Mouse (Mus musculus) midbrain, embryonic 16.5 days (tissue): ENCODE measurements around the gene Prss43. TPM values are rescaled to one million over a fixed set of nuclear protein-coding genes. Genes with fewer than 3 reads are reported as not detected.

Source experiments
- ATAC-seq: fragments of 200-750 bp; cut with Nextera tagmentation; 2 replicates; pipeline ENCODE4 v1.8.0; 2017; ENCODE audit warnings: moderate TSS enrichment
- H3K27ac ChIP-seq: fragments of 300-500 bp; sonication (generic); 2 replicates; pipeline ENCODE4 v1.5.1; 2014; ENCODE audit warnings: mild to moderate bottlenecking, low read length, mixed read lengths
- H3K27me3 ChIP-seq: fragments of 300-500 bp; sonication (generic); 2 replicates; pipeline ENCODE4 v1.6.1; 2014; ENCODE audit warnings: low read depth, low read length, mixed read lengths; ENCODE audit not compliant: control insufficient read depth, insufficient read depth
- H3K36me3 ChIP-seq: fragments of 300-500 bp; sonication (generic); 2 replicates; pipeline ENCODE4 v1.6.1; 2014; ENCODE audit warnings: mild to moderate bottlenecking, low read length, moderate library complexity, mixed read lengths; ENCODE audit not compliant: control insufficient read depth, insufficient read depth
- H3K4me1 ChIP-seq: fragments of 300-500 bp; sonication (generic); 2 replicates; pipeline ENCODE4 v1.6.1; 2014; ENCODE audit warnings: mild to moderate bottlenecking, low read length, mixed read lengths; ENCODE audit not compliant: control insufficient read depth, insufficient read depth
- H3K4me2 ChIP-seq: fragments of 300-500 bp; sonication (generic); 2 replicates; pipeline ENCODE4 v1.6.1; 2014; ENCODE audit warnings: mild to moderate bottlenecking, low read length, mixed read lengths
- H3K4me3 ChIP-seq: fragments of 300-500 bp; sonication (generic); 2 replicates; pipeline ENCODE4 v1.5.1; 2014; ENCODE audit warnings: low read depth, mild to moderate bottlenecking, low read length, moderate library complexity, mixed read lengths
- H3K9ac ChIP-seq: fragments of 300-500 bp; sonication (generic); 2 replicates; pipeline ENCODE4 v1.6.1; 2014; ENCODE audit warnings: low read depth, low read length, mixed read lengths
- H3K9me3 ChIP-seq: fragments of 300-500 bp; sonication (generic); replicated peaks from 2 replicates; pipeline ENCODE4 v1.6.1; 2014; ENCODE audit warnings: mild to moderate bottlenecking, low read length, mixed read lengths; ENCODE audit not compliant: control insufficient read depth, poor library complexity, severe bottlenecking
- WGBS: fragments of 180-500 bp; shearing (Covaris S2); extraction: QIAGEN DNeasy Blood & Tissue Kit; methylation state at CpG from one replicate; pipeline ENCODE4 v1.1.7; 2014; 5-methylcytosine and 5-hydroxymethylcytosine counted together
- polyA plus RNA-seq: library from polyadenylated mRNA; unstranded; fragments of >200 nt; fragmentation: Nextera tagmentation; extraction: Ambion mirVana; gene quantifications from 2 replicates; pipeline ENCODE4 v1.2.1, GENCODE M21; 2015

The Prss43 gene
- polyA plus RNA-seq, 1 experiment from 2014 or later = not detected

- Histone ChIP-seq H3K36me3 (no peaks in the 10 kb centered on the region), H3K9ac (no peak overlapping the region), H3K27ac (no peak overlapping the region), H3K4me3 (no peak overlapping the region), H3K4me2 (no peak overlapping the region), H3K4me1 (peaks cover 5% of the 10 kb centered on the region; the same call in 1 of the 2 replicates), H3K27me3 (peaks cover 11% of the 10 kb centered on the region), H3K9me3 (no peaks in the 10 kb centered on the region)
- 79% methylated on average over 7 of the region's 7 CpGs for WGBS
- ATAC-seq = no peak
Measured at GRCm38 (mm10) chr9:110855903-110856302, 29.4 kb downstream of the Prss43 start.

- Histone ChIP-seq H3K4me1 (peaks cover 5% of the 10 kb centered on the region; the same call in 1 of the 2 replicates), H3K9ac (no peak overlapping the region), H3K4me2 (no peak overlapping the region), H3K36me3 (no peaks in the 10 kb centered on the region), H3K4me3 (no peak overlapping the region), H3K27me3 (peaks cover 11% of the 10 kb centered on the region), H3K27ac (no peak overlapping the region), H3K9me3 (no peaks in the 10 kb centered on the region)
- 74% methylated on average over 4 of the region's 4 CpGs for WGBS
- ATAC-seq = no peak
Measured at GRCm38 (mm10) chr9:110856920-110857319, 30.4 kb downstream of the Prss43 start.

DNA sequence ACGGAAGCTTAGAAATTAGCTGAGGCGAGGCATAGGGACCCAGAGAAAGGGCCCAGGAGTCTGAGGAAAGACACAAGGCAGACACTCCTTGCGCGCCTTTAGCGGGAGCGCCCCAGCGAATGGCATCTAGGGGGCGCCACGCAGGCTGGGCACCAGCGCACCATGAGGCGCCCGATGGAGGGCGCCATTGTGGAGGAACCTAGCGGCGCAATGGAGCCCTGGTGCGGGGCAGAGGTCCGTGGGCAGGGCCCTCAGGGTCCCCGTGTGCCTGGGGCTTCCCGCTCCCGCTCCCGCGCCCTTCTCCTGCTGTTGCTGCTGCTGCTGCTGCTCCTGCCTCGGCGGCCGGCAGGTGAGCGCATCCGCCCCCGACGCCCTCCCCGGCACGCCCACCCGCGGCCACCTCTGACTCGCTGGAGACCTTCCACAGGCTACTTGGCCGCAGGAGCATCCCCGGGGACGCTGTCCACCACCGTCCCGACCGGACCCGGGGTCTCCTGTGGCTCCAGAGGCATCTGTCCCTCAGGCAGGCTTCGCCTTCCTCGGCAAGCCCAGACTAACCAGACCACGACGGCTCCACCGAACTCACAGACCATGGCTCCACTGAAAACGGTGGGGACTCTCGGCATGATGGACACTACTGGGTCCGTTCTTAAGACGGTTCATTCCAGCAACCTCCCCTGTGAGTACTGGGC is 31.4 kb downstream of the Prss43 start, which contains the start of gene Prss50:
Gene Prss50 (plus strand): TSS at position 187 of the 692 bp plus-strand sequence.
- Histone ChIP-seq H3K9me3 (no peaks in the 10 kb centered on the region), H3K4me1 (peaks cover 5% of the 10 kb centered on the region; the same call in 1 of the 2 replicates), H3K9ac (peak within 1 kb of the TSS; percentile 20; the same call in 1 of the 2 replicates), H3K27me3 (peaks cover 11% of the 10 kb centered on the region), H3K4me3 (peak within 1 kb of the TSS; percentile 25), H3K4me2 (peak within 1 kb of the TSS; percentile 53), H3K27ac (no peak within 1 kb of the TSS), H3K36me3 (no peaks in the 10 kb centered on the region)
- no peak for ATAC-seq
- WGBS = 14% methylated on average over 33 of the region's 50 CpGs

DNA sequence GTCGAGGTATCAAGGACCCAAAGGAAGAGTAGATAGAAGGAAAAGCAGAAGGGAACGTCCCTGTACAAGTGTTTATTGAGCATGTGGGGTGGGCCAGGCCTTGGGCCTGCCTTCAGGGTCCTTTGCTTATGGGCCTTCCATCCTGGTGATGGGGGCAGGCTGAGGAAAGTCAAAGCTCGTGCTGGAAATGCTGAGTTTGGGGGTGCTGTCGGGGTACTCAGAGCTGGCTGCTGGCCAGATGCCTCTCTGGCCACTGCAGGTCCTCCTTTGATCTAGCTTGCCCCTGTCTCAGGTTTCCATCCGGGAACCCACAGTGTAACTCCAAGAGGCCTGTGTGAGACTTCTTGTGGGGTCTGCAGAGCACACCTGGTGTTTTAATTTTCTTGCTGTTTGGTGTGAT is 32.0 kb downstream of the Prss43 start:
- WGBS = 56% methylated on average over 5 of the region's 5 CpGs
- Histone ChIP-seq H3K27me3 (peaks cover 11% of the 10 kb centered on the region), H3K4me2 (no peak overlapping the region), H3K9me3 (no peaks in the 10 kb centered on the region), H3K4me1 (peaks cover 5% of the 10 kb centered on the region; the same call in 1 of the 2 replicates), H3K27ac (no peak overlapping the region), H3K36me3 (no peaks in the 10 kb centered on the region), H3K4me3 (no peak overlapping the region), H3K9ac (no peak overlapping the region)
- no peak for ATAC-seq

GRCm38 (mm10) chr9:110858967-110859596 is 32.6 kb downstream of the Prss43 start:
- 91% methylated on average over 5 of the region's 5 CpGs for WGBS
- H3K36me3 ChIP-seq = no peaks in the 10 kb centered on the region

DNA sequence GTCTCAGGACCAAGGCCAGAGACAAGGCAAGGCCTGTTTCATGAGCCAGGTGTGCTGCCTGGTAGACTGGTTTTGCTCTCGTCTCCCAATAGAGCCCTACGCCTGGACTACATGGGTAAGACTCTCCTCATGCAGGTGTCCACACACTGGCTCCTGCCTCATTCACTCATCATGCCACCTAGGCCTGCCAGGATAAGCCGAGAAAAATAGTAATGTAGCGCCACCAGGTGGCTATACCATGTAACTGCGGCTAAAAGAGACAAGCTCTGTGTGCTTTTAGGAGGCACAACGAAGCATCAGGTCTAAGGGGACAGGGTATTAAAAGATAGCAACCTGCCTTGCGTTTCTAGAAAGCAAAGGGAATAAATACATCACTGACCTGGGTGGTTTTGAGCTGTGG is 44.5 kb downstream of the Prss43 start:
- Histone ChIP-seq H3K4me1 (peaks cover 22% of the 10 kb centered on the region), H3K27ac (no peak overlapping the region)
- 20% methylated on average over 7 of the region's 7 CpGs for WGBS

More at GRCm38 (mm10) chr9:110858967-110859596, 32.6 kb downstream of the Prss43 start:
- Histone ChIP-seq H3K4me2 (no peak overlapping the region), H3K4me3 (no peak overlapping the region), H3K9ac (no peak overlapping the region), H3K27me3 (peaks cover 11% of the 10 kb centered on the region), H3K4me1 (peaks cover 5% of the 10 kb centered on the region; the same call in 1 of the 2 replicates), H3K27ac (no peak overlapping the region), H3K9me3 (no peaks in the 10 kb centered on the region)
- no peak for ATAC-seq

DNA sequence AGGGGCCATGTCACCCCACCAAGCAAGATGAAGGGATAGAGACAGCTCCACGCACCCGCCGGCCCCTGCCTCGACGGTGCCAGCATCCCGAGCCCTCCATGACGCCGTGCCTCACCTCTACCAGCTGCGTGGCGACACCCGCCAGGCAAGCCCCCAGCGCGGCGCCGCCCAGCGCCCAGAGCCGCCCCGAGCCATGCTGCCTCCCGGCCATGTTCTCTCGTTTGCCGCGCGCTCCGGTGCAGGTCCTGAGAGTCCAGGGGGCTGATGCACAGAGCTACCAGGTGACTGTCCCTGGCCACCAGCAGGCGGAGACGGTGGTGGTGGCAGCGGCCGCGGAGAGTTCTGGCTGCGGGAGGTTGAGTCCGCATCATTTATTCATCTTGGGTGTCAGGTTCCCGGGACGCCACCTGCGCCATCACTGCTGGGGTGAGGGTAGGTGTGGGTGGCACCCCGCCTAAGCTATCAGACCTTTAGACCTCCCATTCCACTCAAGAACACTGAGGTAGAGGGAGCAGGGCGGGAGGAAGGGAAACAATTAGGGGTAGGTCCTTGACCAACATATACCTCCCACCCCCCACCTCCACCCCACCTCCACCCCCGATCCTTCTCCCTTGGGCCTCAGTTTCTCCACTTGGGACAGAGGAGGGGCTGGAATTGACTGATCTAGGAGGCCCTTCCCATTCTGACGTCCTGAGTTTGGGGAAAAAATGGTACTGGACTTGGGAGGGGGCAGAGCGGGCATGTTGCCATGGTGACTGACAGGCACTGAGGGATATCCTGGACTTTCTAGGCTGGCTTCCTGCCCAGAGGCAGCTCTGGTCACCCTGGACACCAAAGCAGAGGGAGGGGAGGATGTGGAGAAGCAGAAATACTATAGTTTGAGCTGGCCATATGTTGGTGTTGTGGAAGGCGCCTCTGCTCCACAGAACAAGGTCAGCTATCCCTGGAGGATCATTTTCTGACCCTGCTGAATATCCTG is 47.5 kb downstream of the Prss43 start:
- peak; percentile 77 for ATAC-seq
- Histone ChIP-seq H3K27me3 (peaks cover 4% of the 10 kb centered on the region), H3K4me2 (peak overlapping the region; percentile 80), H3K36me3 (no peaks in the 10 kb centered on the region), H3K4me3 (peak overlapping the region; percentile 44), H3K9me3 (no peaks in the 10 kb centered on the region), H3K27ac (peak overlapping the region; percentile 22; the same call in 1 of the 2 replicates), H3K4me1 (peaks cover 22% of the 10 kb centered on the region), H3K9ac (peak overlapping the region; percentile 71)
- WGBS = 8% methylated on average over 40 of the region's 40 CpGs

More for the DNA sequence above, 44.5 kb downstream of the Prss43 start:
- no peaks in the 10 kb centered on the region for H3K9me3 ChIP-seq
- peaks cover 3% of the 10 kb centered on the region for H3K27me3 ChIP-seq
- no peak overlapping the region for H3K9ac ChIP-seq
- H3K36me3 ChIP-seq = no peaks in the 10 kb centered on the region
- no peak for ATAC-seq
- H3K4me3 ChIP-seq = no peak overlapping the region
- no peak overlapping the region for H3K4me2 ChIP-seq

DNA sequence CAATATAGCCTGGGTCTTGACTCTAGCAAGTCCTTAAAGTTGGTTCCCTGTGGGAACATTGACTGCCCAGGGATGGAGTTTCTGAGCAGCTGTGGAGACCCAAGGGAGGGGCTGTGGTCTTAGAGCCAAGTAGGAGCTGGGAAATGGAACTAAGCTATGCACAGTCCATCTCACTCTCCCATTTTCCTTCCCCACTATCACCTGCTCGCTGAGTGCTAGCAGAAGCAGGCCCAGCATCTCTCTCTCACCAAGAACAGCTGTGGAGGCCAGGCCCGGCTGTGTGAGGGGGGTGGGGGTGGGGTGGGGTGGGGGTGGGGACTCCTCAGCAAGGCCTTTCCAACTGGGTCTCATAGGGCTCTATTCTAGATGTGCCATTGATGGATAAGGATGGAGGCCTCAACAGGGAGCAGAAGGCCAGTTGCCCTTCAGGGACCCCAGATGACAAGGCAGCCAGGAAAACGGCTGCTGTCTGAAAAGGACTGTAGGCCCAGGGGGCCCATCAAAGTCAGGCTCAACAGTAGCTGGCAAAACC is 48.2 kb downstream of the Prss43 start:
- Histone ChIP-seq H3K27ac (peak overlapping the region; percentile 8; the same call in 1 of the 2 replicates), H3K27me3 (peaks cover 10% of the 10 kb centered on the region), H3K4me1 (peaks cover 22% of the 10 kb centered on the region), H3K4me2 (peak overlapping the region; percentile 80; the same call in 1 of the 2 replicates), H3K9ac (no peak overlapping the region), H3K4me3 (no peak overlapping the region), H3K9me3 (no peaks in the 10 kb centered on the region), H3K36me3 (no peaks in the 10 kb centered on the region)
- WGBS = 9% methylated on average over 3 of the region's 3 CpGs
- peak; percentile 6; the same call in 1 of the 2 replicates for ATAC-seq
